Mouse (Mus musculus) mesoderm, embryonic 11.5 days (tissue): Measurements from ENCODE around the gene Pik3r6.

Experiments
- DNase-seq: peaks from one replicate; pipeline ENCODE4 v3.0.0-alpha.2; 2012; ENCODE audit warnings: low read depth, low spot score

The Pik3r6 gene

DNA sequence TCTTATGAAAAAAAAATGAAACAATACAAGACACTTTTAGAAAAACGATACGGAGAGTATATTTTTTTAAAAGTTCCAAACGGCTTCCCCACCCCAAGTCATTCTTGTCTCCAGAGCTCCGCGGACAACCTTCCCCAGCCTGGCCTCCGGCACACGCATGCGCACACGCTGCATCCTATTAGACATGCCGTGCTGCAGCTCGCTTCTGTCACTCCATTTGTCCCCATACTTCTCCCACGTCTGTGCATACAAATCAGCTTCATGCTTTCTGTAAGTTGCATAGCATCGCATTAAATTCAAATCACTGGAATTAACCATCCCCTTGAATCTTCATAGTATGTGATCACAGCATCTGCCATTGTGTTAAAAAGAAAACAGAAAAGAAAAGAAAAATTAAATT, 80.4 kb downstream of the Pik3r6 start:
- DNase-seq = no peak

DNA sequence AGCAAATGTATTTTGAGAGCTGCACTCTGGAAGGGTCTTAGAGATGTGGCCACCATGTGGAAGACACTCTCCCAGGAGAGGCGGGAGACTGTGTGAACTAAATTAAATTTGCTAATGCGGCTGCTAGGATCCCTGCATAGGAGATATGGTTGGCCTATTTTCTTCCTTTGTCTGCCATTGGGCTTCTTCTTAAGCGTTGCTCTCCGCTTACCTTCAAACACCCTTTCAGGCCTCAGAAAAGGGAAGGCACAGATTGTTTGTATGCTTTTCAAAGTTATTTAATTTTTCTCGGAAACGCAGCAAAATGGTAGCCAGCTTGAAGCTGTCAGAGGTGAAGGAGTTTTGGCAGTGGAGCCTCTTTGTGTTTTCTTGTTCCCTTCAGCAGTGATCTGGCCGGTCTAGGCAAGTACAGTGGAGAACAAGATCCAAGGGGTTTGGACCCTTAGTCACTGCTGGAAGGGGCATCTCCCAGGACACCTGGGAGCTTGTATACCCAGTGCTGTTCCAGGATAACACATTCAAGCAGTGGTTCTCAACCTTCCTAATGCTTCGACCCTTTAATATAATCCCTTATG, 81.2 kb downstream of the Pik3r6 start:
- no peak for DNase-seq

DNA sequence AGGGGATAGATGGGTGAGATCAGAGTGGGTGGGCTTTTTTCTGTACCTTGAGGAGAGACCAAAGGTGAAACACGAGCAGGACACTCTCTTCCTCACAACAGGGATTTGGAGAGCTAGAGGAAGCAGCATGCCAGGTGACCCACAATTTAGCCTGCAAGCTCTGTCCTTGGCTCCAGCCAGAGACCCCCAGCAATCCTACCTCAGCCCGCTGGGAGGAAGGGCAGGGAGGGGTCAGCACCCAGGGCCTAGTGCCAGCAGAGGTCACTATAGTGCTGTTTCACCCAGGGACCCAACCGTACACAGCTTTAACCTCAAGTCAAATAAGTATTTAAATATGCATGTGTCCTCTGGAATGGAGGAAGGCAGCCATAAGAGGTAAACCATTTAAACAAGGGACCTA, 83.1 kb downstream of the Pik3r6 start:
- peak; percentile 52 for DNase-seq

DNA sequence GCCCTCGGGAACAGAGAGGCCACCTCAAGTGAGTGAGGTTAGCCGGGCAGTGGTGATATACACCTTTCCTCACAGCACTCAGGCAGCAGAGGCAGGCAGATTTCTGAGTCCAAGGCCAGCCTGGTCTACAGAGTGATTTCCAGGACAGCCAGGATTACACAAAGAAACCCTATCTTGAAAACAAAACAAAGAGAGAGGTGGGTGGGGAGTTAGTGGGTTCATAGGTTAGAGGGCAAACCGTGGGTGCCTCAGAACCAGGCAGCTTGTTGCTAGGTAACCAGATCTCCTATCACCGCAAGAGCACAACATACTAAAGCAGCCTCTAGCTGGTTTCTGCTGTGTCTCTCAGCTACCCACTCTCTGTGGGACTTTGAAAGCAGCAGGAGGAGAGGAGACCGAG, 83.9 kb downstream of the Pik3r6 start, which contains the start of gene Ccdc42:
TSS of gene Ccdc42 (plus strand) at position 301 of the 400 bp plus-strand sequence.
- DNase-seq = no peak

GRCm38 (mm10) chr11:68589055-68589809, 86.4 kb downstream of the Pik3r6 start:
- peak; percentile 84 for DNase-seq

DNA sequence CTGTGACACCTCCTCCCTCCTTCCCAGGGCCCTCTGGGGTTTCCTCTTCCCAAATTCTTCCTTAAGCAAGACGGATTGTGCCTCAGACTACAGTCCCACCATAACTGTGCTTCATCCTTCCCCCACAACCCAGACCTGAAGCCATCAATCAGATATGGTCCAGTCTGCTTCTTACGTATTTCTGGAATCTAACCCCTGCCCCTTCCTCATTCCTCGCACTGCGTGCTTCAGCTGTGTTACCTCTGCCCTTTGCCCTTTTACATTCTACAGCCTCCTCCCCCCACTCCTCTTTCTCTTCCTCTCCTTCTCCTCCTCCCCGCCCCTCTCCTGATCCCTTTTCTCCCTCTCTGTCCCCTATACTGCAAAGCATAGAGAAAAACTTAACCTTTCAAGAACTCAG, 88.9 kb downstream of the Pik3r6 start:
- peak; percentile 87 for DNase-seq

DNA sequence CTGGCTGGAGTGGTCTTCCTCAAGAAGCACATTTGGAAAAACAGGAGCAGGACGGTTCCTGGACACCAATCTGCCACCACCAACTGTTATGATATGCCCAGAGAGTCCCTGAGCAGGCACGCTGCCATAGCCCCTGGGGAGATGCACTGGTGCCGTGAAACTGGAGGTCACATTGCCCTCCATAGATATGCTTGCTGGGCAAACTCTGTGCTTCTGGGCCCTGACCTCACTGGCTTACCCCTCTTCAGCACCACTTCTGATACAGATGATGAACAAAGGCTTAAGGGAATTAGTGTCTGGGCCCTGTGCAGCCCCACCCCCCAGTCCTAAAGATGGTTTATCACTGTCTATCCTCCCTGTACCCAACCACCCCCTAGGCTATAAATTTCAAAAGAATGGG, 90.4 kb downstream of the Pik3r6 start:
- DNase-seq = no peak

- DNase-seq = no peak
Measured at GRCm38 (mm10) chr11:68597912-68598311, 95.1 kb downstream of the Pik3r6 start.

- no peak for DNase-seq
Measured at GRCm38 (mm10) chr11:68600551-68601021, 97.8 kb downstream of the Pik3r6 start.

DNA sequence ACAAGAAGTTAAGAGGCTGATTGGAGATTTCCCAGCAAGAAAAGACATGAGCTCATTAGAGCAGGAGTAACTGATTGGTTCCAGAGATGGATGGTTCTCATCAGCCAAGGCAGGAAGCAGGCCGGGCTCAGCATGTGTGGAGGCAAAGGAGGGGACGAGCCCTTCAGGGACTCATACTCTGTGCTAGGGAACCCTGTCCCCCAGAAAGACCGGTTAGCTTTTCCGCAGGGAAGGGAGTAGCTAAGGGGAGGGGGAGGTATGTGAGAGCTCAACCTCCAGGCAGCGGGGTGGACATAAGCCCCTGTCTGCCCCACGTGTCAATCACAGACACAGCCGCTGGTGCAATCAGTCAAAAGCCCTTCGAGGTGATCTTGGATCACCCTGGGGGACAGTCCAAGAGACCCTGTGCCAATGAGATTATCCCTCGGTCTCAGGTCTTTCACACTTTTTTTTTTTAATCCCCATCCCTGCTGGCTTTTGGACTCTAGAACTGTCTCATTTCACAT, 98.7 kb downstream of the Pik3r6 start:
- DNase-seq = no peak
